Mouse (Mus musculus): ENCODE measurements around the gene Aqp9.

DNA sequence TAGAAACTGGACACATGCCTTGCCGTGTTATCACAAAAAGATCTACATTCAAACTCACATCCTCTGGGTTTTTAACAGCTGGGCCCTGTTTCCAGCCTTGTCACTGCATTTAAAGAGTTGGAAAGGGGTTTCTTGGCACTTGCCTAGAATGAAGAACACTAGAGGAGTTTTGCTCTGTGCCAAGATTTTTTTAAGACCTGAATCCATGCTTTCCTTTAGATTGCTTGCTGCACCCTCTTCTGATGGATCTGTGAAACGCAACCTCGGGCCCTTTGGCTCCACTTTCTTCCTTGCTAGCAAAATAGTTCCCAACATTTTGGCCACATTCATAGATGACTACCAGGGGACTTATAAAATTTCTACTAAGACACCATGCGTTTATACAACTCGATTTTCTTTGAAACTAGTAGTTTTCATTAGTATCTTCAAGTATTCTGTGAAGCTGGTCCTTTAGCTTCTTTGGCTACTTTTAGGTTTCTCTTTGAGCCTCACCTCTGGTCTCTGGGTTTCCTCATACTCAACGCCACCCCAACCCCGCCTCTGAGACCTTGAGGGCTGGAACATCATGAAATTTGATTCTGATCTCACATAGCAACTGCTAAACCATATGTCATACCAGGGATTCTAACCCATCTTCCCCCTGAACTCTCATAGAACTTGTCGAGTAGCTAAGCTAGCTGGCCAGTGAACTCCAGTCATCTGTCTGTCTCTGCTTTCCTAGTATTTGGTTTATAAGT, 11.7 kb upstream of the Aqp9 start:
- TF ChIP-seq CTCF (IDR thresholded peaks at IDR 0.05; ENCODE audit: low read depth) (peak; percentile 12; the same call in 1 of the 2 replicates), EP300 (IDR thresholded peaks at IDR 0.05; ENCODE audit: low read depth) (no peak)
